Mouse (Mus musculus): ENCODE results near the gene Ccdc105.

The Ccdc105 gene

DNA sequence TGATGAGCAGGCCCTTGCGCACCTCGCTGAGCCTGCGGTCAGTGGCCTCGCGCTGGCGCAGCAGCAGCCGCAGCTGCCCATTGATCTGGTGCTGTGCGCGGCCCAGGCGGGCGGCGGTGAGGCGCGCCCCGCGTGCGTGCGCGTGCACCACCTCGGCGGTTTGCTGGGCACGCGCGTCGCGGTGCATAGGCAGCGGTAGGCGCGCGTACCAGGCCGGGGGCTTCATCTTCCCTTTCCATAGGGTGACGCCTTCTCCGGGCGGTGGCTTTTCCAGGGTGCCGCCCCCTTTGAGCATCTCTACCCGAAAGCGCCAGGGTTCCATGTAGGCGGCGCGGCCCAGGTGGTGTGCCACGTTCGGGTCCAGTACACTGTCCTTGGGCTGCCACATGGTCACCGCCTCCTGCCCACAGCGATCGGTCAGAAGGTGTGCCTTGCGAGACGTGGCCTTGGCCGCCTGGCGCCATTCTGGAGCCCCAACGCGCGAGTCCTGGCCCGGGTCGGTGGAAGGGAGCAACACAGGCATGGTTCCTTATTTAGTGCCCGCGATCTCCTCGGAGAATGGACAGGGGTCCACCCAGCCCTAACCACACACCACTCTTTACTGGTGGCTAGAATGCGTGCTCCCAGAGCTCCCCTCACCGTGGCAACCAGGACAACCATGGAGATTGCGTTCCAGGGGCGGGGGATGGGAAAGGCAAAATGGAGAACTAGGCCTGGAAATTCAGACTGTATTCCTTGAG, at the start of gene Ccdc105:
TSS of gene Ccdc105 (minus strand) at position 614 of the 740 bp plus-strand sequence.
- peak; percentile 59 to 84 for DNase-seq (ENCODE audit: inconsistent age in 2 of 2, low spot score in 1 of 2)

DNA sequence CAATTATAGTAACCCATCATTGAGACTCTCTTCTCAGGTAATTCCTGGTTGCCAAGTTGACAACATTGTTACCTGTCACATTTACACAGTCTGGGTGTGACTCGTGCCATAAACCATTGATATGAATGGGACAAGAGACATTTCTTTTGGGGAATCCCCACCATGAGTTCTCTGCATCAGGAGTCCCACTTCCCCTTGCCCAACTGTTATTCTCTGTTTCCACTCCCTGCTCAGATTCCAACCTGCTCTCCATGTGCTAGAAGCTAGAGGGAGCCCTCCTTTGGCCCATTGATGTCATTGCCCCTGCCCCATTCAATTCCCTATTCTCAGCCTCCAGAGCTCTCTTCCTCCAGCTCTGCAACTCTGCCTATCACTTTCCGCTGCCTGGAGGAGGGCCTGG, 48.6 kb upstream of the Ccdc105 start:
- no peak for DNase-seq (ENCODE audit: inconsistent age in 2 of 2, low spot score in 1 of 2)

DNA sequence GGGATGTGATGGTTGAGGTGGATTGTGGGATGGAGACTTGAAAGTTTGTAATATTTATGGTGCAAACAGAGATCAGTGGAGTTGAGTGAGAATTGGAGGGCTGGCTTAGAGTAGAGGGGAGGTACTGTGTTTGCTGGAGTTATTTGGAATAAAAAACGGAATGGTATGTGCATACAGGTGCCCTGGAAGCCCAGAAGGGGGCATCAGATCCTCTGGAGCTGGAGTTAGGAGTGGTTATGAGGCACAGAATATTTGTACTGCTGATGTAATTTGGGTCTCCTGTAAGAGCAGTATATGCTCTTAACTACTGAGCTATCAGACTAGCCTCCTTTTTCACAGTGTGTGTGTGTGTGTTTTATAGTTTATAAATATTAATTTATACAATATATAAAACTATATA, 37.7 kb upstream of the Ccdc105 start:
- no peak for DNase-seq (ENCODE audit: inconsistent age in 2 of 2, low spot score in 1 of 2)

DNA sequence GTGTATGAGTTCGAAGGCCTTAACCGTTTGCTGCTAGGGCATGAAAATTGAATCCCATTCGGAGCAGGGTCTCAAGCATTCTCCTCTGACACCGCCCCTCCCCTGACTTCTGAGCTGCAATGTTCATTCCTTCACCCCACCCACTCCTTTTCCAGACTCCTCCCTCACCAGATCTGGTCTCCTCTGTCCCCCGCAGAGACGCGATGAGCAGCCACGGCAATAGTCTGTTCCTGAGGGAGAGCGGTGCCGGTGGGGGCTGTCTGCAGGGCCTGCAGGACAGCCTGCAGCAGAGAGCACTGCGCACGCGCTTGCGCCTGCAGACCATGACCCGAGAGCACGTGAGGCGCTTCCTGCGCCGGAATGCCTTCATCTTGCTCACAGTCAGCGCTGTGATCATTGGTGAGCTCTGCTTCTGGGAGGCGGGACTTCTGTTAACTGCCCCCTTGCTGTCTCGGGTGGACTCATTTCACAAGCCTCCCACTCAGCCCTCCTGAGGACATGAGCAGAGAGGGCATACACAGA, 34.8 kb upstream of the Ccdc105 start:
- DNase-seq (ENCODE audit: inconsistent age in 2 of 2, low spot score in 1 of 2): peak; percentile 85 to 90

DNA sequence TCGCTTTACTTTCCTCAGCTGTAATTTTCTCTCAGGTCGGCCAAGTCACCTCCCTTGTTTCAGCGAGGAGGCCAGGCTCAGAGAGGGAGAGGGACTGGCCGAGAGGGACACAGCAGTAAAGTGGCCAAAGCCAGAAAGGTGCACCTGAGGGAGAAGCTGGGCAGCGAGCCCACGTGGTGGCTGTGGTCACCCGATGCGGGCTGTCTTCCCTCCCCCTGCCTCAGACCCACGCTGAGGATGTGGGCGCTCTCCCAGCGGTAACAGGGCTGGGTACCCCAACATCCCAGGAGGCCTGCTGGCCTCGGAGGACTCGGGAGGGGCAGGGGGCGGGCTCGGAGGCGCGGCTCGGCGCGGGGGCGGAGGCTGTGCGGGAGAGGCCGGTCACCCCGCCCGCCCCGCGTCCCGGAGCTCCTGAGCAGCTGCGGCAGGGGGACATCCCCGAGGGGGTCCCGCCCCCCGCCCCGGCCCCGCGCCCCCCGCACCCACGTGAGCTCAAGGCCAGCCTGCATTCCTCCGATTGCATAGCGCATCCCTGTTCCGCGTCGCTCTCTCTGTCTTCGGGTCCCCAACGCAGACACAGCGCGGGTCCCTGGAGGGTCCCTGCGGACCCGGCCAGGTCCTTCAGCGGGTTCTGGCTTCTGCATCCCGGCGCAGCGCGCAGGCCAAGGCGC, 27.3 kb upstream of the Ccdc105 start, which contains the start of gene Slc1a6:
TSS of gene Slc1a6 (plus strand) at position 516 of the 671 bp plus-strand sequence.
- DNase-seq (ENCODE audit: inconsistent age in 2 of 2, low spot score in 1 of 2): peak; percentile 23 to 66

DNA sequence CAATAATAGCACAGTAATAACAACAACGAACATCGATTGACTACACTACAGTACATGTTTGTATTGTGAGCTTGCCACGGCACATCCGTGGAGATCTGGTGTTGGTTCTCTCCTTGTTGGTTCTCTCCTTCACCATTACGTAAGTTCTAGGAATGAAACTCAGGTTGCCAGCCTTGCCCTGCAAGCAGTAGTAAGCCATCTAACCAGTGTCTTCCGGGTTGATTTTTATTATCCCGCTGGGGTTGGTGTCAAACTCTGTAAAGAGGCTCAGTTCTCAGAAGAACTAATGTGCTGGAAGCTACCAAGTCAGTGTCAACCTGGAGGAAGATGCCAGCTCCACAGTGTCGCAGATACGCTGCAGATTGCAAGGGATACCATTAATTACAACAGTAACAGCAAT, 26.7 kb upstream of the Ccdc105 start:
- no peak for DNase-seq (ENCODE audit: inconsistent age in 2 of 2, low spot score in 1 of 2)

DNA sequence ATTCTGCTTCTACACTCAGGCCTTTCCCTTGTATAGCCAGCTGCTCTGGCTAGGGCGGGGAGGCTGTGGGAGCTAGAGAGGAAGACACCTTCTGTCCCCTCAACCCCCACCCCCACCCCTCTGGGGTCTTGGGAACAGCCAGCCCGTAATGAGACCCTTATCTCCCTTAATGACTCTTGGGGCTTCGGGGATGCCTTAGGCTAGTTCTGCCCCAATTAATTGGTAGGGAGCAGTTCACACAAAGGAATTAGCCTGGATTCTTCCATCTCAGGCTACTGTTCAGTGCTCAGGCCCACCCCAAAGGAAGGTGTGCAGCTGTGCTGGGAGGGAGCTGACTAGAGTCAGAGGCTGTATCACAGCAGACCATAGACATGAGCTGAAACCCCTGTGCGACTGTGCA, 23.0 kb upstream of the Ccdc105 start:
- DNase-seq (ENCODE audit: inconsistent age in 2 of 2, low spot score in 1 of 2): no peak

DNA sequence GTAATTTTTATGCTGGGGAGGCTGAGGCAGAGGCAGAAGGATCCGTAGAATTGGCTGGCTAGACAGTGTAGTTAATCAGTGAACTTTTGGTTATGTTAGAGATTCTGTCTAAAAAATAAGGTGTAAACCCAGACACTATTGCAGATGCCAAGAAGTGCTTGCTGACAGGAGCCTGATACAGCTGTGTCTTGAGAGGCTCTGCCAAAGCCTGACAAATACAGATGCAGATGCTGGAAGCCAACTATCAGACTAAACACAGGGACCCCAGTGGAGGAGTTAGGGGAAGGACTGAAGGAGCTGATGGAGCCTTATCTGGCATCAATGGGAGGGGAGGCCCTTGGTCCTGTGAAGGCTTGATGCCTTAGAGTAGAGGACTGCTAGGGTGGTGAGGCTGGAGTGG, 12.7 kb upstream of the Ccdc105 start:
- no peak for DNase-seq (ENCODE audit: inconsistent age in 2 of 2, low spot score in 1 of 2)

DNA sequence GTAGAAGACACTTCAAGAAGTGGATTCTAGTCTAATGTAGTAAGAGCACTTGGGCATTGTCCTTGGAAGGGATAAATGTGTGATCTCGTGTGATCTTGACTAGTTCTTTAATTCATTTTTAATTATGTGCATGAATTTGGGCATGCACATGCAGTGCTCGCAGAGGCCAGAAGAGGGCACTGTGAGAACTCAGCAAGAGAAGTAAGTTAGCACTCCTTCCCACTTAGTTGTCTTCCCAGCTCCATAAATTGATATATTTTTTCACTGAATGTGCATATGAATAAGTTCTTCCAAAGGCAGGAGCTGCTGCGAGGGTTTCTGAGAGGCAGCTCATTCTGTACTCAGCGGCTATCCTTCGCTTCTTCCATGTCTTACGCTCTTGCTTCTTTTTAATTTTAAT, 3.2 kb upstream of the Ccdc105 start:
- peak; percentile 51 to 83 for DNase-seq (ENCODE audit: inconsistent age in 2 of 2, low spot score in 1 of 2)

DNA sequence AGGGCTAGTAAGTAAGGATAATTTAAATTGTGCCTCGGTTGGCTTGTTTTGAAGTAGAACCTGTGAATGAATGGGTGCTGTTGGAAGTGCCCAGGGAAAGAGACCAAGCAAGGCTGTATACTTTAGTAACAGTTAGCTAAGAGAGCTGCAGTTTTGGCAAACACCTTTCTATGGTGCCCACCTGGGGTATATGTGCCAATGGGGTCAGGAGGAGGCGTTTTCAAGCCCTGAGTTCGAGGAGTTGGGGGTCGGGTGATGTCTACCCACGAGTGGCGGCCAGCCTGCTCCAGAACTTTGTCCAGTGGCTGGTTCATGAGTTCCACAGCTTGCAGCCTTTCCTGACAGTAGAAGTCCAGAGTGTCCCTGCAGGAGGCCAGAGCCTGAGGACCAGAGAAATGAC, 3.9 kb downstream of the Ccdc105 start:
- no peak for DNase-seq (ENCODE audit: inconsistent age in 2 of 2, low spot score in 1 of 2)

DNA sequence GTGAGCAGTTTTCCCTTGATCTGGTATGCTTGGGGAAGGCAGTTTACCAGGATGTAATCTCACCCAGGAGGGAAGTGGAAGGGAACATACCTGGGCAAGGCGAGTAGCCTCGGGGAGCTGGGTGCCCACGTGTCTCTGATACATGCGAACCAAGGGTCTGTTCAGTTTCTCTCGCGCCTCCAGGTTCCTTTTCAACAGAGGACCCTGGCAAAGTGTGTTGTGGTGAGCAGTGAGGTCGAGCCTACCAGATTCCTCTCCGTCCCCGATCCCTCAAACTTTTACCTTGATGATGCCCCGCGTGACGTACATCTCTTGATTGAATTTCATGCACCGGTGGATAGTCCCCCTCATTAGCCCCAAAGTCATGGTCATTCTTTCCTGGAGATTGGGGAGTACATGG, 4.7 kb downstream of the Ccdc105 start:
- DNase-seq (ENCODE audit: inconsistent age in 2 of 2, low spot score in 1 of 2): no peak

DNA sequence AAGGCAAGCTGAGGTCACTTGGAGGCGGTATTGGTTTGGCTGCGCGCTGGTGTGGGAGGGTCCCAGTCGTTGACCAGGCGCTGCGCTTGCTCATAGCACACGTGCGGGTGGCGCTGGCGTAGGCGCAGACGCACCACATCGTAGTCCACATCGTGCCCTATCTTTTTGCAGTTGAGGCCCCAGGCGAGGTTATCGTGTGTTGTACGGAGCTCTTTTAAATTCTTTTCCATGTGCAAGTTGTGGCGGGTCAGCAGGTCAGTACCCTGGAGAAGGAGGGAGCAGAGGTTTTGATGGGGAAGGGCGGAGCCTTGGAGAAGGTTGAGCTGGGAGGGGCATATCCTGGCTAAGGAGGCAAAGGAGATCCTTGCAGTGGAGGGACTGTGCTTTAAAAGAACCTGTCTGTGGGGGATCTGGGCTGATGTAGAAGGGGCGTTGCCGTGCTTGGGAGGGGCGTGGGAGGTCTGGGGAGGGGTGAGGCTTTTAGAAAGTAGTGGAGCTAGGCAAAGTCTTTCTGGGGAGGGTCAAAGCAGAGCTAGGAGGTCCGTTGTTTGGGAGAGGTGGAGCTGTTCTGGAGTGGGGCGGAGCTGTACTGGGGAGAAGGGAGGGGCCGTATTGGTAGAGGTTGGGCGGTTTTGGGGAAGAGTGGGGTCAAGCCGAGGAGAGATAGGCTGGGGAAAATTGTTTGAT, 5.7 kb downstream of the Ccdc105 start:
- DNase-seq (ENCODE audit: inconsistent age in 2 of 2, low spot score in 1 of 2): peak in 1 of 2 experiments; percentile 33

DNA sequence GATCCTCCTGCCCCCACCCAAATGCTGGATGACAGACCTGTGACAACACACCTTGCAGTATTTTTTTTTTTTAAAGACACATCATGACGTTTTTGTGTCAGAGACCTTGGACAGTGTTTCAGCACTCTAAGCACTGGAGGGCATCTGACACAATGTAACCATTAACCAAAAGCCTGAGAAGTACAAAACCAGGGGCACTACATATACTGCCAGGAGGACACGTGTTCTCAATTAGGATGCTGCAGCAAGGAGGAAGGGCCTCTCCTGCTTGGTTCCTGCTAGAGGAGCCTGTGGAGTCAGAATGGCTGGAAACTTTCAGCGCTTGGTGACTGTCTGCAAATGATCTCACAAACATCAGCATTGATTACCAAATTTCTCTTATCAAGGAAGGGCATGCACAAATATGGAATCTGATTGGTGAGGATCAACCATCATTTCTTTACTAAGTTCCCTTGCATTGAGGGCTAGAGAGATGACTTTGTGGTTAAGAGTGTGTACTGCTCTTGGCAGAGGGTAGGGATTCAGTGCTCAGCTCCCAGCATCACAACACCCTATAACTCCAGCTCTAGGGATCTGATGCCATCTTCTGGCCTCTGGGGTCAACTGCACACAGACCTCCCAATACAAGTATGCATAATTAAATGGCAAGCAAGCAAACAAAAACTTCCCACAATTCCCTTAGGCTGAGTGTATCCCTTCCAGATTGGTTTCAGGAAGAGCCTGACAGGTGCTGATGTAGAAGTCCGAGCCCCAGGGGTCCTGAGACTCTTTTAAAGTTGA, 7.2 kb downstream of the Ccdc105 start:
- no peak for DNase-seq (ENCODE audit: inconsistent age in 2 of 2, low spot score in 1 of 2)

DNA sequence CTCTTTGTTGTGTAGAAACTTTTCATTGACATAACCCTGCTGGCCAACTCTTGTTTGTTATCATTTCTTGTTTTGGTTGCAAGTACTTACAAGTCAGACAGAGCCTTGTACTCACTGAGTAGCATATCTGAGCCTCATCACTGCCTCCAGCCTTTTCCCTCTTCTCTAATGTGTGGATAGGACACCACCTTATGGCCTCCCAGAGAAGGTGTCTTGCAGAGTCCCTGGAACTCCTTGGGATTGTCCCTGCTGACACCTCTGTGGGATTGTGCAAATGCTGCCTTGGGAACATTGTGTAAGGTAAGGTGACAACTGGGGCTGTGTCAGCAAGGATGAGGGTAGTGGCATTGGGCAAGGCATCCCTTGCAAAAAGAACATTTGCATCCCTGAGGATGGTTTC, 9.1 kb downstream of the Ccdc105 start:
- no peak for DNase-seq (ENCODE audit: inconsistent age in 2 of 2, low spot score in 1 of 2)

DNA sequence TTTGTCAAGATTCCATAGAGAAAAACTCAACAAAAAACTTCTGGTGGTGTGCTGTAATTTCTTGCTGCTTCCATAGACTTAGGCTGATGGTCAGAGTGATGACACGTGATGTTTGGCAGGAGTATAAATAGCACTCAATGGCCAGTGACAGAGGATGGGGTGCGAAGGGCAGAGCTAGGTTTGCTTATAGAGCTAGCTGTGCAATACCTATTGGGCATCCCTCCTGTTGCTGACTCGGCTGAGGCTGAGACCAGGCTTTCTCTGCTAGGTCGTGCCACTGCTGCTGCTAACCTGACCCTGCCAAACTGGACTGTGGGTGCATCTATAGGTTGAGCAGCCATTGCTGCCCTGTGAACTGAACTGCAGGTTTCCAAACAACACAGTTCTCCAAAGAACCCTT, 13.0 kb downstream of the Ccdc105 start:
- DNase-seq (ENCODE audit: inconsistent age in 2 of 2, low spot score in 1 of 2): no peak

DNA sequence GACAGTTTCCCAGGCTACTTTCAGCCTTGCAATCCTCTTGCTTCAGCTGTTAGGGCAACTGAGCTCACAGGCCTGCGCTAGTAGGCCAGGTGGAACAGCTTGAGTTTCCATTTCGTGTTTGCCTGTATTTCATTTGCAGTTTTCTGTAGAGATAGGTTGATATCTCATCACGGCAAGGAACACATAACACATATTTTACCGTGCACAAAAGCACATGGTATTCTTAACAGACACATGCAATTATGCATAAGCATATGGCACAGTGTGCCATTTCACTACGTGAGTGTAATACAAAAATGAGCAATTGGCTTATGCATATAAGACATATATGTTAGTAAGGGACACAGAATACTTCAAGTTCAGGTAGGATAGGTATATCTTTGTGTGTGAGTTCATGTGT, 25.0 kb downstream of the Ccdc105 start:
- DNase-seq (ENCODE audit: inconsistent age in 2 of 2, low spot score in 1 of 2): no peak

DNA sequence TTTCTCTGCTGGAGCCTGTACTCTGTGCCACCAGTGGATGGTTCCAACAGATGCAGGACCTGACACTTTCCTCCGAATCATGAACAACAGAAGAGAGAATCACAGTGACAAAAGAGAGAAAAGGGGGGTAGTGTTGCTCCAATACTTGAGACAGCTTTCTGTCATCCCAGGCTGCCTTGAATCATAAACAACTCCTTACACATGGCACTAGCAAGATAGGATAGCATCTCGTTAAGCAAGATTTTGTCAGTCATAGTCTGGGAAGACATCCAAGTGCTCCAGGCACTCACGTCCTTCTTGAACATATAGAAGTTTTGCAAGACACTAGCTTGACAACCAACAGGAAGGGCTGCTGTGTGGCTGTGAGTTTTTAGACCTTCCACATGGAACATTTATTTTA, 25.8 kb downstream of the Ccdc105 start:
- no peak for DNase-seq (ENCODE audit: inconsistent age in 2 of 2, low spot score in 1 of 2)

DNA sequence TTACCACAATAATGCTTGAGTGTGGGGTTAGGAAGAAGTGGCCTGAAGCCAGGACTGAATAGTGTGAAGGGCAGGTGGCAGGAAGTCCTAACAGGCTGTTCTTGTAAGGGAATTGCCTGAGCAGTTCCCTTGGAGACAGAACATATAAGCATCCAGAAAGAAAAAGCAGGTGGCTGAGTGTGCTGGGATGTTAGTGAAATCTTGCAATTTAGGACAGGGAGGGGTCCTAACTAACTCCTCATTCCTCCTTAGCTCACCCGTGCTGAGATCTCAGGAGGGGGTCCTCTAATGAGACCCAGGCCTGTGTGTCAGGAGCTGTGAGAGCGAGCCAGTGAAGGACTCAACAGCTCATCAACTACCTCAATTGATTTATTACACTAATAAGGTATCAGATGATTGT, 29.4 kb downstream of the Ccdc105 start:
- no peak for DNase-seq (ENCODE audit: inconsistent age in 2 of 2, low spot score in 1 of 2)

DNA sequence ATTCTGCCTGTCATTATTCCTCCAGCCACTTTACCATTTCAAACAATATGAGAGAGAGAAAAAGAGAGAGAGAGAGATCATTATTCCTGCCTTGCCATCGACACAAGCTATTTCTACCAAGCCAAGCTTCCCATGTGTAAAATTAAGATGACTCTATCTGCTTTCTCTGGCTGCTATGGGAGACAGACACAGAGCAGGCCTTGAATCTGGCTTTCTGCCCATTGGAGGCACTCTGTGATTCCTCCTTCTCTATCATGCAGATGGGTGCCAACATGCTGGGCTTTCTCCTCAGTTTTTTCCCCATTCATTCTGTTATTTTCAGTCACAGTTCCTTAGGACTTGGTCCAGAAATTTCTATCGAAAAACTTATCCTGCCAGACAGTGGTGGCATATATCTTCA, 30.2 kb downstream of the Ccdc105 start:
- DNase-seq (ENCODE audit: inconsistent age in 2 of 2, low spot score in 1 of 2): no peak

DNA sequence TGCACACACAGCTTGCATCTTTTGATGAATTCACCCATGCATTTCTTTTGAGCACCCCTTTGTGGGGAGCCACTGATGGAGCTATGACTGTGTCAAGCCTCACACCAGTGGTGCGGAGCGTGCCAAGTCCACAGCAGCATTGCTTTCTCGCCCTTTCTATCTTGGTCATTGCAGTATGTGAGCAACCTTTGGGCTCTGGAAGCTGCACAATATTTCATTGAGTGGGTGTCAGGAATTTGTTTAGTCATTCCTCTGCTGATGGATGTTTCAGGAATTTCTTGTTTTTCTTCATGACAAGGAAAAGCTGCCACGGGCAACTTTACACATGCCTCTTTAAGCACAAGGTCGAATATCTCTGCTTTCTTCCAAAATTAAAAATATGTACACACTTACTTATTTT, 30.8 kb downstream of the Ccdc105 start:
- DNase-seq (ENCODE audit: inconsistent age in 2 of 2, low spot score in 1 of 2): no peak

DNA sequence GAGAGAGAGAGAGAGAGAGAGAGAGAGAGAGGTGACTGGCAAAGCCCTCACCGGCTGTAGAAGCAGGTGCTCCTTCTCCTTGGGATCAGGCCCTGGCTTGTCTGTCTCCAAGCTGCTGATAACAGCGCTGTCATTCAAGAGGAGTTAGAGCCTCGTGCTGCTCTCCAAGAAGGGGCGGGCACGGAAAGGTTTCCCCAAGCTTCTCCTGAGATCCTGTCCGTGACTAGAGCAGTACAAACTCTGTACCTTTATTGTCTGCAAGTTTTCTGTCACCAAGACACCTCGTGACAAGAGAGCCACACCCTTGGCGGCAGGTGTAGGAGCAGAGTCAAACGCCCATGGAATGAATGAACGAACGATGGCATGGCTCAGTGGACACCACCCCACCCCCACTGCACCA, 34.8 kb downstream of the Ccdc105 start, which contains the start of gene Casp14:
TSS of gene Casp14 (minus strand) at position 239 of the 400 bp plus-strand sequence.
- no peak for DNase-seq (ENCODE audit: inconsistent age in 2 of 2, low spot score in 1 of 2)
